Mouse (Mus musculus) urinary bladder, adult 2 months (tissue): ENCODE results near the gene Stxbp2. TPM values are rescaled to one million over a fixed set of nuclear protein-coding genes. Genes with fewer than 3 reads are reported as not detected.

Experiments
- DNase-seq: peaks from one replicate; pipeline ENCODE4 v3.0.0; 2022; ENCODE audit warnings: low spot score
- polyA plus RNA-seq: library from polyadenylated mRNA; depleted of rRNA; stranded (reverse); fragments of >200 nt; gene quantifications from 2 replicates; pipeline ENCODE4 v1.2.3, GENCODE M21; 2012; rRNA removed

Gene Stxbp2
- polyA plus RNA-seq, 1 experiment: 202 TPM

- no peak for DNase-seq
These were observed 51.7 kb downstream of the Stxbp2 start for GRCm38 (mm10) chr8:3682435-3682834.

GRCm38 (mm10) chr8:3683408-3684176, 52.8 kb downstream of the Stxbp2 start:
- DNase-seq: no peak

GRCm38 (mm10) chr8:3684530-3684929, 53.8 kb downstream of the Stxbp2 start:
- DNase-seq: no peak

- DNase-seq: no peak
These were observed 54.7 kb downstream of the Stxbp2 start for GRCm38 (mm10) chr8:3685422-3685821.

GRCm38 (mm10) chr8:3687537-3687936, 56.8 kb downstream of the Stxbp2 start:
- DNase-seq: no peak

- DNase-seq: no peak
These were observed 60.0 kb downstream of the Stxbp2 start for GRCm38 (mm10) chr8:3690774-3691173.

Other genes starting within 250 kb of the Stxbp2 start
- 34.0 and 36.5 TPM in 2 replicates for gene Arhgef18, start 237.9 kb upstream of the Stxbp2 start, polyA plus RNA-seq
- gene Pex11g, start 163.3 kb upstream of the Stxbp2 start, polyA plus RNA-seq: 8.5 and 11.1 TPM in 2 replicates
- gene Tex45, start 160.1 kb upstream of the Stxbp2 start, polyA plus RNA-seq: 0.15 and 0.26 TPM in 2 replicates
- gene Zfp358, start 137.8 kb upstream of the Stxbp2 start, polyA plus RNA-seq: 27.5 and 31.0 TPM in 2 replicates
- 104 and 125 TPM in 2 replicates for gene Mcoln1, start 130.5 kb upstream of the Stxbp2 start, polyA plus RNA-seq
- gene Pnpla6, start 115.6 kb upstream of the Stxbp2 start, polyA plus RNA-seq: 50.0 and 54.3 TPM in 2 replicates
- 0.18 and 0.33 TPM in 2 replicates for gene C330021F23Rik, start 63.0 kb upstream of the Stxbp2 start, polyA plus RNA-seq
- 13.3 and 16.1 TPM in 2 replicates for gene Camsap3, start 43.7 kb upstream of the Stxbp2 start, polyA plus RNA-seq
- 45.0 and 54.9 TPM in 2 replicates for gene Xab2, start 9.6 kb upstream of the Stxbp2 start, polyA plus RNA-seq
- gene Pet100, start 9.4 kb upstream of the Stxbp2 start, polyA plus RNA-seq: 65.2 and 71.8 TPM in 2 replicates
- not detected in 2 replicates for gene Pcp2, start 5.4 kb upstream of the Stxbp2 start, polyA plus RNA-seq
- gene Retn, start 24.8 kb downstream of the Stxbp2 start, polyA plus RNA-seq: 53.8 and 69.7 TPM in 2 replicates
- gene Mcemp1, start 34.8 kb downstream of the Stxbp2 start, polyA plus RNA-seq: 0.39 and 0.43 TPM in 2 replicates
- 4.6 and 9.2 TPM in 2 replicates for gene Fcor, start 41.4 kb downstream of the Stxbp2 start, polyA plus RNA-seq
- gene Trappc5, start 45.3 kb downstream of the Stxbp2 start, polyA plus RNA-seq: 26.9 and 29.5 TPM in 2 replicates
- gene Fcer2a, start 63.2 kb downstream of the Stxbp2 start, polyA plus RNA-seq: 0.12 and 0.13 TPM in 2 replicates
- gene Clec4g, start 89.7 kb downstream of the Stxbp2 start, polyA plus RNA-seq: 0.08 and 0.29 TPM in 2 replicates
- 7.0 and 8.5 TPM in 2 replicates for gene Cd209a, start 118.0 kb downstream of the Stxbp2 start, polyA plus RNA-seq
- 0.12 and 0.14 TPM in 2 replicates for gene Cd209e, start 223.4 kb downstream of the Stxbp2 start, polyA plus RNA-seq
- gene Cd209d, start 247.6 kb downstream of the Stxbp2 start, polyA plus RNA-seq: 3.1 and 6.7 TPM in 2 replicates